Mouse (Mus musculus) lung, adult 18-20 months (tissue): Measurements from ENCODE around the gene Alox12b.

Experiments used
- DNase-seq, 2 experiments: peaks; one replicate each; pipeline ENCODE4 v3.0.0; 2022; ENCODE audit warnings: mixed read lengths in 2 of 2

Alox12b gene

GRCm38 (mm10) chr11:69156800-69157199 lies at the start of gene Alox12b:
Alox12b (plus strand) TSS chr11:69156989.
- DNase-seq = no peak

- no peak for DNase-seq
These were observed 49.1 kb upstream of the Alox12b start for GRCm38 (mm10) chr11:69107676-69108075.

- no peak for DNase-seq
These were observed 48.6 kb upstream of the Alox12b start for GRCm38 (mm10) chr11:69108223-69108622.

DNA sequence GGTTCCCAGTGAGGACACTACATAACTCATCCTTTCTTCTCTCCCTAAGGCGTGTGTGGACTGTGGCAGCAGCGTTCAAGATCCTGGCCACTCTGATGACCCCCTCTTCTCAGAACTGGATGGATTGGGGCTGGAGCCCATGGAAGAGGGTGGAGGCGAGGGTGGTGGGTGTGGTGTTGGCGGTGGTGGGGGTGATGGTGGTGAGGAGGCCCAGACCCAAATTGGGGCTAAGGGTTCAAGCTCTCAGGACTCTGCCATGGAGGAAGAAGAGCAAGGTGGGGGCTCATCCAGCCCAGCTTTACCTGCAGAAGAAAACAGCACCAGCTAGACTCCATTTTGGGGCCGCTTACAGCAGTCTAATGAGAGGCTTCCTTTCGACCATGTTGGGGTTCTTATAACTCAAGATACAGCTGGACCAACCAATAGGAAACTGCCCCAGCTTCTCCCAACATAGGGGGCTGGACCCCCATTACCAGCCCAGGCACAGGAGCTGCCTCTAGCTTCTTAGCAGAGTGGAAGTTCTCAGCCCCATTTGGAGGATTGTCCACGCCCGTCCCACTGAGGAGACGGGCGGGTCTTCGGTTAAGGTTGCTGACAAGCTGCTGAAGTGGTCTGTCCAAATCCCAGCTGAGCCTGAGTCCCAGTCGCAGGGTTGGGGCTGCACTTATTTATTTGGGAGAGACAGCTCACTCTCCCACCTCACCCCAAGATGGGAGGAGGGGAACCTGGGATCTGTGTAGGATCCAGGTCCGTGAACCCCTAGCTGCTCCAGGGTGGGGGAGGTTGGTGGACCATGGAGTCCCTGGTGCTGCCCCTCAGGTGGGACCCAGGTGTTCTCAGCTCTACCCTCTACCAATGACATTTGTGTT lies 47.5 kb upstream of the Alox12b start:
- DNase-seq = peak in 1 of 2 experiments; percentile 6

DNA sequence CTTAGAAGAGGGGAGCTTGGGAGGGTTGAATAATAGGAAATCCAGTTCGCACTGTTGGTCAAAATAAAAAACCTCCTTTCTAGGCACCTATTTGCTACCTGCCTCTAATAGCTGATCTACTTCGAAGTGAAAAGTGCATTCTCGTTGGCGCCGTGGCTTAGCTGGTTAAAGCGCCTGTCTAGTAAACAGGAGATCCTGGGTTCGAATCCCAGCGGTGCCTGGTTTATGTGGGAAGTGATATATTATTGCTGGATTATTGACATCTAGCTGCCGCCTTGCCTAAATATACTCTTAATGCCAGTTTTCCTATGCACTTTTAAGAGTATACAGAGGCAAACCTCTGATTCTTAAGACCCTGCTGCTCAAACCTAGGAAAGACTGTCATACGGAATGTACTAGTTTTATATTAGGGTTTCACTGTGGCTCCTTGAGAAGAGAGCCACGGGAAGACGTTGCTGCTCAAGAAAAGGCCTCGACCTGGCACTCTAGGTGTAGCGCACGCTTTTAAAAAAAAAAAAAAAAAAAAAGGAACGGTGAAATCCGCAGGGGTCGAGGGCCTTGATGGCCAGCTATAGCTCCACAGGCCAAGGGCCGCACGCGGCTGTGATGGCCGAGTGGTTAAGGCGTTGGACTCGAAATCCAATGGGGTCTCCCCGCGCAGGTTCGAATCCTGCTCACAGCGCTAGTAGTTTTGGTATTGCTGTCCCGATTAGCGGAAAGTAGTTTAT lies 46.3 kb upstream of the Alox12b start:
- DNase-seq = peak; percentile 87 to 91

- no peak for DNase-seq
These were observed 45.6 kb upstream of the Alox12b start for GRCm38 (mm10) chr11:69111051-69111810.

DNA sequence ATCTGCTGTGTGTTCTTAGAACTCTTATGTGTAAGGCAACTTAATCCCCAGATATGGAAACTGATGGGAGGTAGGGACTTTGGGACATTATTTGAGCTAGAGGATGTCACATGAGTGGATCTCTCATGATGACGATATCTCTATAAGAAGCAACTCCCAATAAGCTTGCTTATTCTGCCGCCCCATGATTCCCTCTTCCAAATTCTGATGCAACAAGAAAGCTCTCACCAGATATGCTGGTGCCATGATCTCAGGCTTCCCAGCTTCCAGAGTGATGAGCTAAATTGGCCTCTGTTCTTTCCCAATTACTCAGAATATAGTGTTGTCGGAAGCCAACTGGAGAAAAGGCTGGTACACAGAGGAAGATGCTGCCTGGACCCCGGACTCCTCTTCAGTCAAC lies 44.9 kb upstream of the Alox12b start:
- no peak for DNase-seq

DNA sequence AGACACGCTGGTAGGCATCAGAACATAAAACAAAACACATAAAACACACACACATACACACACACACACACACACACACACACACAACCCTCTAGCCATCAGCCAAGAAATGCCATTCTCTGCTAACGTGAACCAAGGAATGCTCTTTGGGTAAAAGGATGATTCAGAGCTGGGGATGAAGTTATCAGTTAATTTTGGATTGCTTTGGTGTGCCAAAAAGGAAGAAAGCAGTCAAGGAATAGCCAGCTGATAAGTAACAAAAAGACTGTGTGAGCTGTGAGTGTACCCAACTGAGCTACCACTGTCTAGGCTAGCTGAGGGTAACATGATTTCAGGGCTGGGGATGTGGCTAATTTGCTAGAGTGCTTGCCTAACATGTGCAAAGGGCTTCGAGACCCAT lies 42.8 kb upstream of the Alox12b start:
- DNase-seq = no peak

- DNase-seq = no peak
These were observed 42.2 kb upstream of the Alox12b start for GRCm38 (mm10) chr11:69114621-69115020.

GRCm38 (mm10) chr11:69116843-69117242 lies 39.9 kb upstream of the Alox12b start:
- DNase-seq = no peak

GRCm38 (mm10) chr11:69117737-69118695 lies 38.8 kb upstream of the Alox12b start:
- DNase-seq = peak; percentile 77 to 83

- DNase-seq = peak; percentile 77 to 90
These were observed 38.0 kb upstream of the Alox12b start for GRCm38 (mm10) chr11:69118765-69119164.

- DNase-seq = no peak
These were observed 37.2 kb upstream of the Alox12b start for GRCm38 (mm10) chr11:69119446-69120155.

GRCm38 (mm10) chr11:69120221-69121000 lies 36.4 kb upstream of the Alox12b start, which contains the start of gene Hes7:
Hes7 (plus strand) TSS chr11:69120404.
- no peak for DNase-seq

GRCm38 (mm10) chr11:69121001-69121740 lies 35.6 kb upstream of the Alox12b start:
- no peak for DNase-seq

- no peak for DNase-seq
These were observed 35.0 kb upstream of the Alox12b start for GRCm38 (mm10) chr11:69121741-69122335.

- peak; percentile 91 to 92 for DNase-seq
These were observed 34.3 kb upstream of the Alox12b start, which contains the start of gene 9130213A22Rik for GRCm38 (mm10) chr11:69122336-69122951. 9130213A22Rik (minus strand) TSS chr11:69122589.

DNA sequence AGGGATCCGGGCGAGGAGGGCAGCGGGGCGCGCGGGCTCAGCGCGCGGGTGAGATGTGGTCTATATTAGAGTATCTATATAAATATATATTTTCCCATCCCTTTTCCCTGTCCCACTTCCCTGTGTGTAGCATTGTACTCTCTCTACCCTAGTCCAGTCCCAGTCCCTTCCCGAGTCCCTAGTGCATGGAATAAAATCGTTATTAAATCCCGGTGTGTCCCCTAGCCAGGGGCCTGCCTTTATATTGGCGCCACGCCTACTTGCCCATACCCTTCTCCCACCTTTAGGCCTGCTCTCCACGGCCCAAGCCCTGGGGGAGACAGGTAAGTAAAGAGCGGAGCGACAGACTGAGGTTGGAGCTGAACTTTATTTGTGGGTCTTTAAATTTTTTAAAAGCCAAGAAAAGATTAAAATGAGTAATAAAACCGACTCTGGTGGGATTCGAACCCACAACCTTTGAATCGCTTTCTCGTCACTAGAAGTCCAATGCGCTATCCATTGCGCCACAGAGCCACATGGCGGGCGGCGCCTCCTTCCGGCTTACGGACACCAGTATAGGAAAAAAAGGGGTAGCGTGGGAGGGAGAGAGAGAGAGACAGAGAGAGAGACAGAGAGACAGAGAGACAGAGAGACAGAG lies 33.6 kb upstream of the Alox12b start:
- DNase-seq = peak; percentile 89 to 91
